Comparison of ENCODE assay signal across 32 mouse cellular contexts in genomic region chr12:115887976-115888375, GRCm38 (mm10).
DNase-seq lines count a peak whose midpoint lies in the region; ATAC-seq and TF ChIP-seq lines count a peak whose summit lies in the region.
"Had no signal": no experiment of that assay in that cellular context is flagged by ENCODE, and none has a peak within 500 bp of the region (broad histone marks: within the 10 kb centered on the region; RNA-seq: fewer than 3 reads in every experiment).

No protein-coding gene starts in this region.

- no peaks in the 10 kb centered on the region for H3K27me3 ChIP-seq in thymus, adult 2 months (ENCODE audit: control insufficient read depth, insufficient read depth, low read length)
- no peaks in the 10 kb centered on the region for H3K27me3 ChIP-seq in intestine, embryonic 16.5 days (replicated peaks; ENCODE audit: control insufficient read depth, insufficient read depth, low read length)
- no peaks in the 10 kb centered on the region for H3K27me3 ChIP-seq in hindbrain, embryonic 13.5 days
- no peaks in the 10 kb centered on the region for H3K27me3 ChIP-seq in hindbrain, embryonic 10.5 days (ENCODE audit: insufficient read depth, poor library complexity, severe bottlenecking)
- H3K27me3 ChIP-seq: heart, embryonic 12.5 days; hindbrain, embryonic 15.5 days; neural tube, embryonic 13.5 days had no signal

- H3K9ac ChIP-seq in intestine, embryonic 16.5 days (ENCODE audit: low read depth, low read length) = no peak overlapping the region
- H3K9ac ChIP-seq in hindbrain, embryonic 13.5 days = no peak overlapping the region
- H3K9ac ChIP-seq: heart, embryonic 12.5 days; hindbrain, embryonic 15.5 days; liver, embryonic 14.5 days; neural tube, embryonic 13.5 days had no signal

- no peak for TF ChIP-seq POLR2A in thymus, adult 2 months (IDR thresholded peaks at IDR 0.05; ENCODE audit: control insufficient read depth, extremely low read depth, insufficient read depth, low read length, poor library complexity)

- no peaks in the 10 kb centered on the region for H3K36me3 ChIP-seq in thymus, adult 2 months (ENCODE audit: control insufficient read depth, insufficient read depth, low read length)
- no peaks in the 10 kb centered on the region for H3K36me3 ChIP-seq in intestine, embryonic 16.5 days (ENCODE audit: control insufficient read depth, insufficient read depth, low read length)
- H3K36me3 ChIP-seq in hindbrain, embryonic 13.5 days = no peaks in the 10 kb centered on the region
- H3K36me3 ChIP-seq in hindbrain, embryonic 10.5 days = no peaks in the 10 kb centered on the region
- H3K36me3 ChIP-seq: G1E; heart, embryonic 12.5 days; hindbrain, embryonic 15.5 days; midbrain, embryonic 10.5 days; neural tube, embryonic 13.5 days had no signal

- H3K4me1 ChIP-seq in thymus, adult 2 months (replicated peaks; ENCODE audit: control insufficient read depth, insufficient read depth, low read length) = peaks cover 5% of the 10 kb centered on the region
- H3K4me1 ChIP-seq in intestine, embryonic 16.5 days (ENCODE audit: control insufficient read depth, insufficient read depth, low read length) = no peaks in the 10 kb centered on the region
- no peaks in the 10 kb centered on the region for H3K4me1 ChIP-seq in hindbrain, embryonic 13.5 days (replicated peaks)
- H3K4me1 ChIP-seq in hindbrain, embryonic 10.5 days (replicated peaks) = no peaks in the 10 kb centered on the region
- H3K4me1 ChIP-seq: heart, embryonic 12.5 days; hindbrain, embryonic 15.5 days; midbrain, embryonic 10.5 days; neural tube, embryonic 13.5 days had no signal

- peak overlapping the region; percentile 77; the same call in 1 of the 2 replicates for H3K27ac ChIP-seq in thymus, adult 2 months (ENCODE audit: control insufficient read depth, insufficient read depth, low read length)
- no peak overlapping the region for H3K27ac ChIP-seq in intestine, embryonic 16.5 days (ENCODE audit: low read length)
- H3K27ac ChIP-seq in hindbrain, embryonic 13.5 days = no peak overlapping the region
- H3K27ac ChIP-seq in hindbrain, embryonic 10.5 days = no peak overlapping the region
- H3K27ac ChIP-seq: gastrocnemius, adult 2 months; heart, adult 2 months; hindbrain, embryonic 15.5 days; liver, embryonic 14.5 days; midbrain, embryonic 10.5 days; neural tube, embryonic 13.5 days had no signal

- ATAC-seq in intestine, embryonic 16.5 days = no peak
- ATAC-seq in hindbrain, embryonic 13.5 days (ENCODE audit: low FRiP score) = no peak
- ATAC-seq: forebrain, embryonic 16.5 days; inflammation-experienced regulatory T-cells, adult 6 months; midbrain, embryonic 16.5 days had no signal

- H3K9me3 ChIP-seq in intestine, embryonic 16.5 days (ENCODE audit: control insufficient read depth, low read length) = no peaks in the 10 kb centered on the region
- peaks cover 15% of the 10 kb centered on the region for H3K9me3 ChIP-seq in hindbrain, embryonic 13.5 days
- peaks cover 39% of the 10 kb centered on the region for H3K9me3 ChIP-seq in hindbrain, embryonic 10.5 days
- H3K9me3 ChIP-seq: G1E had no signal

- no peak overlapping the region for H3K4me3 ChIP-seq in thymus, adult 2 months (ENCODE audit: control insufficient read depth, insufficient read depth, low read length)
- H3K4me3 ChIP-seq in intestine, embryonic 16.5 days (ENCODE audit: low read length) = no peak overlapping the region
- no peak overlapping the region for H3K4me3 ChIP-seq in hindbrain, embryonic 13.5 days
- H3K4me3 ChIP-seq in hindbrain, embryonic 10.5 days = no peak overlapping the region
- H3K4me3 ChIP-seq: erythroblast, embryonic 14.5 days; gastrocnemius, adult 2 months; heart, adult 2 months; heart, embryonic 12.5 days; hindbrain, embryonic 15.5 days; midbrain, embryonic 10.5 days; myocyte; neural tube, embryonic 13.5 days had no signal

- DNase-seq in adrenal gland, adult 2 months = peak; percentile 35
- no peak for DNase-seq in adrenal gland, adult 18-20 months (ENCODE audit: low spot score in 2 of 2)
- peak; percentile 42 for DNase-seq in T-cell, adult 2 months (ENCODE audit: low spot score)
- DNase-seq in thymus, adult 2 months = peak; percentile 27
- DNase-seq in thymus, postnatal 36 days = peak; percentile 8 to 31
- DNase-seq in hindbrain, embryonic 10.5 days (ENCODE audit: low spot score) = no peak
- DNase-seq: cerebellum, adult 2 months; cerebellum, postnatal 14 days; gastrocnemius, adult 2 months; gastrocnemius, postnatal 36 days; heart, adult 2 months; heart, postnatal 4 days; kidney, adult 18-20 months; kidney, postnatal 4 days; layer of hippocampus, postnatal 36 days; liver; lung, adult 2 months; lung, postnatal 10 days; right cerebral cortex, postnatal 4 days had no signal

- TF ChIP-seq CTCF in thymus, adult 2 months (IDR thresholded peaks at IDR 0.05; ENCODE audit: borderline replicate concordance, control insufficient read depth, extremely low read depth, insufficient read depth, low read length, poor library complexity) = no peak

- no peak overlapping the region for H3K4me2 ChIP-seq in intestine, embryonic 16.5 days (ENCODE audit: low read depth, low read length)
- no peak overlapping the region for H3K4me2 ChIP-seq in hindbrain, embryonic 13.5 days
- H3K4me2 ChIP-seq: heart, embryonic 12.5 days; hindbrain, embryonic 15.5 days; neural tube, embryonic 13.5 days had no signal

Comparison
In these comparisons a context has a peak if more than half of its experiments do, and no peak if none do; other contexts are left out.
1. DNase-seq: peak in adrenal gland, adult 2 months (single experiment), T-cell, adult 2 months (single experiment), thymus, adult 2 months (single experiment) and thymus, postnatal 36 days (2 of 2); none in adrenal gland, adult 18-20 months (0 of 2) and hindbrain, embryonic 10.5 days (single experiment).